Mouse (Mus musculus) frontal cortex, postnatal 10 days (tissue): Measurements from ENCODE around the gene Bag3.
A peak's percentile ranks its signal among the peaks of the same experiment; 100 is the strongest.
"Not testable (repeated sequence)": the region's sequence is repeated elsewhere in the genome, so short reads cannot be mapped to it uniquely, and the experiment has no call there.

ENCODE experiments used
- DNase-seq, 2 experiments: peaks; one replicate each; pipeline ENCODE4 v3.0.0; 2022; ENCODE audit warnings: low spot score in 2 of 2, mixed read lengths in 1 of 2

Gene Bag3

DNA sequence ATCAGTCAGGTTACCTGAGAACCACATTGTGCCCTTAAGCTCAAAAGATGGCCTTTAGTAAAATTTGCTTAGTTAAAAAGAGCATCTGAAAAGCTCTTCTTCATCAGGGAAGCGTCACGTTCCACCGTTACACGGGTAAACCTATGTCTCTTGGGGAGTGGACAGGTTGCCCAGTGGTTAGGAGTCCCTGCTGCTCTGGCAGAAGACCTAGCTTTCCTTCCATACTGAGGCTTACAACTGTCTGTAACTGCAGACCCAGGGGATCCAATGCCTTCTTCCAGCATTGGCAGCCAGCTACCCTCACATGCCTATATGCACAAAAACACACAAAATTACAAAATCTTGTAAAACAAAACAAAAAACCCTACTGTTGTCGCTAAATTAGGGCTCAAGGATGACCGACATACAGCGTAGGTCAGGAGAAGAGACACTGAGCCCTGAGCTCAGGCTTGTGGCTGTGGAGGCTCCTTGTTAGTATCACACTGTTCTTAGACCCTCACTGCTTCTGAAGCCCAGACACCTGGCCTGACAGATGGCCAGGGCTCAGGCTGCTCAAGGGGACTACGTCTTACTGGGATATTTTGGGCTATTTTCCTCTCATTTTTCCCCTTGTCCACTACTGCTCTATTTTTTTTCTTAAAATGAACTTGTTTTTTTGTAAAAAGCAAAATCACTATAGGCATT lies 44.3 kb downstream of the Bag3 start:
- DNase-seq = no peak

DNA sequence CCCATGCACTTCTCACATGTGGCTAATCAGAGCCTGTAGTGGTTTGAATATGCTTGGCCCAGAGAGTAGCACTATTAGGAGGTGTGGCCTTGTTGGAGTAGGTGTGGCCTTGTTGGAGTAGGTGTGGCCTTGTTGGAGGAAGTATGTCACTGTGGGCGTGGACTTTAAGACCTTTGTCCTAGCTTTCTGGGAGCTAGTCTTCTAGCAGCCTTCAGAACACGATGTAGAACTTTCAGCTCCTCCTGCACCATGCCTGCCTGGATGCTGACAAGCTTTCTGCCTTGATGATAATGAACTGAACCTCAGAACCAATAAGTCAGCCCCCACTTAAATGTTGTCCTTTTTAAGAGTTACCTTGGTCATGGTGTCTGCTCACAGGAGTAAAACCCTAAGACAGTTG lies 46.0 kb downstream of the Bag3 start:
- not testable (repeated sequence) for DNase-seq

DNA sequence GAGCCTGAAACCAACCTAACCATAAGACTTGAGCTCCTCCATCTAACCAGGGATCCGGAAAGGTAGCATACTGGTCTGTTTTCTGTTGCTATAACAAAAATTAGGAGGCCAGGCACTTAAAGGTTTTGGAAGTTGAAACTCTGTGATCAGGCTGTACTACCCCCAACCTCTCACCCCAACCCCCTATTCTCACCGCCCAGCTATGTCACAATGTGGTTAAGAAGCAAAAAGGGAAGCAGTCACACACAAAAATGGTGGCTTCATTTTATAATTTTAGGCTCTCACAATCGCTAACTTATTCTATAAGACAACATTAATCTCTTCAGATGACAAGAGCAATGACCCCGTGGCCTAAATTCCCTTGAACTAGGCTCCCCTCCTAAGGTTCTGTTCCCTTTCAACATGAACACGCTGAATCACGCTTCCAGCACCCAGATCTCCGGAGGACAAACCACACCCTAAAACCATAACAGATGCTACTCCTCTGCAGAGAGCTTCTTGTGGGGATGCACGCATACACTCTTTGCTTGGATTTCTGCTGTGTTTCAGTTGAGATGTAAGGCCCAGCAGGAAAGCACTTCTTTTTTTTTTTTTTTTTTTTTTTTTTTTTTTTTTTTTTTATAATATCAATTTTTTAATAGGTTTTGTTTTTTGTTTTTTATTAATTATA lies 46.7 kb downstream of the Bag3 start:
- DNase-seq = no peak

DNA sequence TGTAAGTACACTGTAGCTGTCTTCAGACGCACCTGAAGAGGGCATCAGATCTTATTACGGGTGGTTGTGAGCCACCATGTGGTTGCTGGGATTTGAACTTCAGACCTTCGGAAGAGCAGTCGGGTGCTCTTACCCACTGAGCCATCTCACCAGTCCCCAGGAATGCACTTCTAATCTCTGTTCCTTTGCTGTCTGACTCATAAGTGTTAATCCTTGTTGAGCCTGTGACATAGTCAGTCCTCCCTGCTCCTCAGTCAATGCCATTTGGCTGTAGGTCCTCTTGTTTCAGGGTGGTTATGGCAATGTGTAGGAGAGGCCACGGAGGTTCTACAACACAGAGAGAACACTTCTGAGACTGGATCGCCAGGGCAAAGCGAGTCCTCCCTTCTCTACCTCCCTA lies 47.2 kb downstream of the Bag3 start:
- not testable (repeated sequence) for DNase-seq

DNA sequence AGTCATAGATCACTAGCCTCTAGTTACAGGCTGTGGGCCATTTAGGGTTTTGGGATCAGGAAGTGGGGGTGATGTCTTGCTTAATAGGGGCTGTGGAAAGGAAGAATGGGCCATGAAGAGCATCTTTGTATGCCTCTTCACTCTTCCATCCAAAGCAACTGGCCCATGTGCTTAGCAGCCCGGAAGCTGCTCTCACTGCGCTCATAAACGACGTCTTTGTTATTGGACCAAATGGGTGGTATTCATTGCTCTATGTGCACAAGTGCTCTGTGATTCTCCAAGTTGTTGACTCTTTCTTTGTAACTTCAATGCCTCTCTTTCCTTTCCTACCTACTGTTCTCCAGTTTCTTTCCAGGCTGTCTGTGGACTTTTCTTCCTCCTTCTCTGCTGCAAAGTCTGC lies 48.6 kb downstream of the Bag3 start:
- no peak for DNase-seq

DNA sequence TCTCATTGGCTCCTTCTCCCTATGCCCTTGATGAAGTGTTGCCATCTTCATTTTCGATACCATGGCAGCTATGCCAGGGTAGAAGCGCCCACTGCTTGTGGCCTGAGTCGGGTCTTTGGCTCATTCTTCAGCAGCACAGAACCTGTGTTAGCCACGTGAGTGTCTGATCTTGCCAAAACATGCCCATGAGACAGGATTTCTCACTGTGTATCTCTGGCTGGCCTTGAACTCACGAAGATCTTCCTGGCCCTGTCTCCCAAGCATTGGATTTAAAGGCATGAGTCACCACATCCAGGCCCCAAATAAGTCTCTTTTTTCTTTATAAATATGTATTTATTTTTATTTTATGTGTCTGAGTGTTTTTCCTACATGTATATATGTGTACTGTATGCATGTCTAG lies 51.8 kb downstream of the Bag3 start:
- DNase-seq = no peak

DNA sequence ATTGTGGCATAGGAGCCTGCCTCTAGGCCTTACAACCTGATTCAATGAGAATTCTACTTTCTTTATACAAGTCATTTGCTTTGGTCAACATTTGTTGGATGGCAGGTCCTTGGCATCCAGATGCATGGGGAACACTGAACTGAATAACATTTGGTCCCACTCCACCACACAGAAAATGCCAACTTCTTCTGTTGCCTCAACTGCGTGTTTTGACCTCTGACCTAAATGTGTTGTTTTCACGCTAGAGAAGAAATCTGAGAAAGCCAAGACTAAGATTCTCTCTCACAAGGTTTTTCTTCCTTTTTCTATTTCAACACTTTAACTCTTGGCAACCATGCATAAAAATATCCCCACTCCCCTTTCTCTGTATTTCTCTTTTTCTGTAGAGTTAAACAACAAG lies 52.4 kb downstream of the Bag3 start:
- no peak for DNase-seq

DNA sequence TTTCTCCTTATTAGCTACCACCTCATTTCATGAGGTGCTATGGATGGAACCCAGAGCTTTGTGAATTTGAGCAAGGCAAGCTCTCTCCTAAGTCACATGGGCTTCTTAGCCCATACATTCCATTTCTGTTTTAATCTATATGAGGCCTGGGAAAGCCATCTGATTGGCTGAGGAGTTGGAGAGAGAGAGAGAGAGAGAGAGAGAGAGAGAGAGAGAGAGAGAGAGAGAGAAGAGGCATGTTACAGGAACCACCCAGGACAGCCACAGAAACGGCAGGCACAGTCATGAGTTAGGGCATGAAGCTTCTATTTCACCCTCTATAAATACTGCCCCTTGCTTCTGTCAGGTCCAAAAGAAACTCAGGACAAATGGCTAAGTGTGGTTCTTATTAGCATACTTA lies 54.2 kb downstream of the Bag3 start:
- DNase-seq = no peak

DNA sequence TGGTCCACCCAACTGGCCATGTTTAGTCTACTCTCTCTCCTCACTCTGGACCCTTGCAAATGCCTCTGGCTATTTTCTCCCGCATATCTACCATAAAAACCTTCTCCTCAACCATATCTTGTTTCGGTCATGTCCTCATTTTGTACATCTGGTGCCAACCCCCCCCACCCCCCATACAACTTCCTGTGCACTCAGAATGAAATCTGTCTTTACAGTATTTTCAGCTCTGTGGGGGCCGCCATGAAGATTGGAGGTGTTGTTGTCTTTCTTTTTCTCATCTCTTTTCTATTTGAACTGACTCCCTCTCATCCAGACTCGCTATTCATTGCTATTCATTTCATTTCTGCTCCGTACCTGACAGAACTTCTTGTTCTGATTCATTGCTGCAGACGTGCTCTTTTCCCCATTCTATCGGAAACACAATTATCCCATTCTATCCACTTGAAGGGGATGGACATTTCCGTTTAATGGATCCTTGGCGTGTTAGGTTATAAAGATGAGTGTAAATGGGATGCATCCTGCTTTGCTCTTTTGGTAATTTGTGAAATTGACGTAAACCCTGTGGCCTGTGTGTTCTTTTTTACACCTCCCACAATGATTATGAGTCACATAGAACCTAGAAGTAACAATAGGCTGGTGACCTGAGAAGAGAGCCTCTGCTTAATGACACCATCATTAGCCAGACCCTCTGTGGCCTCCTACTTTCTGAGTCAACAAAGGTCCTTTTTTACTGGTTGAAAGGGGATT lies 55.0 kb downstream of the Bag3 start:
- no peak for DNase-seq

DNA sequence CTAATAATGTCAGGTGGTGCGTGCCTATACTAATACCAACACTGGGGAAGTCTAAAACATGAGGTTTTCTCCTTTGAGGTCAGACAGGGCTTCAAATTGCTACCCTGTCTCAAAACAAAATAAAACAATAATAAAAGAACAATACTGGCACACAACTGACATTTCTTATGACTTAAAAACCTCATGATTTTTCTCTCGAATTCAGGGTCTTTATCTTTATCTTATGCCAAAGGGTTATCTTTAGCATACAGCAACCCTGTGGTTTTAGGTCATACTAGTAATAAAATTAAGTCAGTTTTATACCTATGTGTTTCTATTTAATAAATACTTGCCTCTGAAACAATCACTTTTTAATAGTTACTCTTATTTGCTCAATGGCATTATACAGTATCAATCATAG lies 56.0 kb downstream of the Bag3 start:
- DNase-seq = no peak

DNA sequence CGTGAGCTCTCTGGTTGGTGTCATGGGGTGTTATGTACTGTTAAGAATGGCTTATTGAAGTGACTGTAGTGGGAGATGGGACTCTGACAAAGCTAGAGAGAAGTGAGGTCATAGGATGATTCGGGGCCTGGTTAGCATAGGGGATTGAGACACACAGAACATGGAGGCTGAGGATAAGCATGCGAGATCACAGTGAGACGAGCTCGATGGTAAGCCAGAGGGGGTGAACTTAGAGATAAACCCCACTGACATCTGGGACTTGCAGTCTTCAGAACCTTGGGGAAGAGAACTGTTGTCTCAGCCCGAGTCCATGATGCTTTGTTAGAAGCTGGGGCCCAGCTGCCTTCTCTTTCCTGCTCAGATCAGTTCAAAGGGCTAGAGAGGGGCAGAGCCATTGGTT lies 56.9 kb downstream of the Bag3 start:
- no peak for DNase-seq

DNA sequence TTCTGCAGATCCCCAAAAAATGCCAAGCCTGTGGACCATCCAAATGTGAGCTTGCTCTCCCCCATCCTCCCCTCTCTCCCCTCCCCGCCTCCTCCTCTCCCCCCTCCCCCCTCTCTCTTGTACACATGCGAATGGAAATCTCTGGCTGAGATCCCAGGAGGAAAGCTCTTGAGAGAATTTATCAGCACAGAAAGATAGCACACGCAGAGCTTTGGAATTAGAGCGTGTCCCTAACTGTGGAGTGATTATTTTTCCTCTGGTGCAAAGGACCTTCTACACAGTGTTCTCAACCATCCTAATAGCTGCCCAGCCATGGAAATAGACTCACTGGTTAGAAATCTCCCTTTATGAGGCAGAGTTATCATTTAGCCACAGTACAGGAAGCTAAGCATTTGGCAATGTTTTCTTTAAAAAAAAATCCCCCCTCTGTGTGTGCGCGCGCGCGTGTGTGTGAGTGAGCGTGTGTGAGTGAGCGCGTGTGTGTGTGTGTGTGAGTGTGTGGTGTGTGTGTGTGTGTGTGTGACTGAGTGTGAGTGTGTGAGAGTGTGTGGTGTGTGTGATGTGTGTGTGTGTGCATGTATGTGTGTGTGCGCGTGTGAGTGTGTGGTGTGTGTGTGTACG lies 58.6 kb downstream of the Bag3 start:
- DNase-seq = no peak

DNA sequence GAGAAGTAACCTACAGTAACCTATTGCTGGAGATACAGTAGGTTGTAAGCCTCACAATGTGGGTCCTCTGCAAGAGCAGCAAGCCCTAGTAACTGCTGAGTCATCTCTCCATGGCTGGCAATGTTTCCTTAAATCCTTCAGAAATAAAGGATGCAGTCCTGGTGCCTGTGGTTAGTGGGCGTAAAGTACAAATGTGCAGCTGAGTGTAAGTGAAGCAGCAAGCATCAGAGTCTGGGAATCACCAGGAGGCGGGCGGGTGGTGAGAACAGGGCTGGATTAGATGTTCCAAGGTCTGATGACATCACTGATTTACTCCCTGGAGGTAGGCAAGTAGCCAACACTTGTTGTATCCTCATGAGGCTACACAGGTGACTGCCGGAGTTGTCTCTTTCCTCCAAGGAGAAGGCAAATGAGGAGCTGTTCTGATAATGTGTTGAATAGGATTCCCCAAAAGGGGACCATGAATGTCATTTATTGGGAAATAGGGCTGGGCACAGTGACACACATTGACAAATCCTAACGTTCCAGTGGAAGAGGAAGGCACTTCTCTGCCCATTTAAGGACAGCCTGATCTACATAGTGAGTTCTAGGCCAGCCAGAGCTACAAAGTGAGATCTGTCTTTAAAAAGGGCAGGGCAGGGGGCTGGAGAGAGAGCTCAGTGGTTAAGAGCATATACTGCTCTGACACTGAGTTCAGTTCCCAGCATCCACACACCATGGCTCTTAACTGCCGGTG lies 60.0 kb downstream of the Bag3 start:
- peak; percentile 25 to 68 for DNase-seq

DNA sequence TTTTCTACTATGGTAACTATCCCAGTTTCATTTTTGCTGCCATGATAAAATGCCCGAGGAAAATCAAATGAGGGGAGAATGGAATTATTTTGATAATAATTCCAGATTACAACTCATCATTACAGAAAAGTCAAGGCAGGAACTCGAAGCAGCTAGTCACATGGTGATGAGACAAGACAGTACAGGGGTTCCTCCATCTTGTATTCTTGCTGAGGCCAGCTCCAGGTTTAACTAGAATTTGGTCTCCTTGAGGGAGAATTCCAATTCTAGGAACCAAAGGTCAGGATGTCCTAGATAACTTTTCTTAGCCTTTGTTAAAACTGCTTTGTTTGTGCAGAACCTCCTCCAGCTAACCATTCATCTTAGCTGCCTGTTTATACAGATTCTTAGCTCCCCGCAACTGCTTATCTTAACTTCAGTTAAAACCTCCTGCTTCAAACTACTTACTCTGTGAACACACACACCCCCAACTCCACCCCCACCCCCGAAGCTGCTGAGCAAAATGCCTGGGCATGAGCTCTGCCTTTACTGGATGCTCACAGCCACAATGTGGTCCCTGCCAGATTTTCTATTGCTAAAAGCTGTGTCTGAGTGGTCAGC lies 64.0 kb downstream of the Bag3 start:
- no peak for DNase-seq

DNA sequence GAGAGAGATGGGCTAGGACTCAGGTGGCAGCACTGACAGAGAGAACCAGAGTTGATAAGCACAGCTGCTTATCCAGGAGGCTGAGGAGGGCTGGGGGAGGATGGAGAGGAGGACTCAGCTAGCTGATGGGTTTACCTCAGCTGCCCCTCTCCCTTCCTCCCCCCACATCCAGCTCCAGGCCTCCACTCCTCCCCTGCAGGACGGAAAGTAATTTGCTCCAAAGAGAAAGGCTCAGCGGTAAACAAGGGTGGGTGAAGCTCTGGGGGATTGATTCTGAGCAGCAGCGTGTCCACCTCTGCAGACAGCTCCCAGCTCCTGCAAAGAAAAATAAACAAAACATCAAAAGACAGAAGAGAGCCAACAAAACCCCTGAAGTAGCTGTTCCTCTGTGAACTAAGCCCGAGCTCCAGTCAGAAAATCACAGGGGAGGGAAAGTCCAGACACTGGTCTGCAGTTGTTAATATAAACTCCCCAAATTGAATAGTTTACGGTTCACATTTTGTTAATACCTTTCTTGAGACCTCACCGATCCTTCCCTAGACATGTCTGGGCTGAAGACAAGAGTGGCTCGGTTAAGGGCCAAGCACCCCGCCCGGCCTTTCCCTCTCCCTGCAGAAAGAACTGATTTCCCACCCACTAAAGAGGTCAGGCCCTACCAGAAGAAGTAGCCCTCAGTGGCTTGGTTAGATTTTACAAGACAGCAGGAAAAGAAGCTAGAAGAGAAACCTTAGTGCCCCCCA lies 68.1 kb downstream of the Bag3 start:
- peak in 1 of 2 experiments; percentile 52 for DNase-seq

DNA sequence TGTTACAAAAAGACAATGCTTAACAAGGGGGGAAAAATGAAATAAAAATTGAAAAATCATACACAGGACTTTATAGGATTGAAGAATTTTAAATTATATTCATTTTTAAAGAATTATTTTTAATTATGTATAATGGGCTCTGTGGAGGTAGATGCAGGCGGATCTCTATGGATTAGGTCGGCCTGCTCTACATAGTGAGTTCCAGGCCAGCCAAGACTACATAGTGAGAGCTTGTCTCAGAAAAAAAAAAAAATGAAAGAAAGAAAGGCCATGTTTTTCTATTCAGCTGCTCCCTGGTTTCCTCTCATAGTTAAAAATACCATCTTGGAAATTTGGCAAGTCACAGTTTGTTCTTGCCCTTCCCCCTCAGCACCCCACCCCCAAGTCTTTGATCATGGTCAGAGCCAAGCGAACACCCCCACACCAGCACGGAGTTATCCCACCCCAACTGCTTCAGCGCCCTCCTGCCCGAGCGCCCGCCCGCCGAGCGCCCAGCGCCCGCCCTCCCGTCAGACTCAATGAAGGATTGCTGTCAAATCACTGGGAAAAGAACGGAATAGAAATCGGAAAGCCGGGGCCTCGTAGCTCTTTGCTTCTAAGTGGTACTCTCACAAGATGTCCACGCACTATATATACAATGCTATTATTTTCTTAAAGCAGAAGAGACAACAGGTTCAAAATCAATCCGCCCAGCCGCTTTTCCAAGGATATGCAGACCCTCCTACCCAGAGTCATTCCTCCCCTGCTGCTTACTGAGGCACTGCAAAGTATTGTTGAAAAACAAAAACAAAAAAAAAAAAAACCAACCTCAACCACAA lies 68.9 kb downstream of the Bag3 start:
- DNase-seq = peak; percentile 36 to 41

DNA sequence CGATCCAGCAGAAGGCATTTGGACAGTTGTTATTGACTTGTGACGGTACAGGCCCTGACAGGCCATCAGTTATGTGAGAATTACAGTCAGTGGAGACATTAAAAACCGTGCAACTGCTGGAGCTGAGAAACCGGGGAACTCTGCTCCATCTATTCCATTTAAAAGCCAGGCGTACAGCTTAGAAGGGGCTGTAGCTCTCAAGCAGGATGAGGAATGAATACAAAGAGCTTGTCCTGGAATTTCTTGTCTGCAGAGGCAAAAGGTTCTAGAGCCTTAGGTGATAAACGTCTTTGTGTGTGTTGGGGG lies 69.5 kb downstream of the Bag3 start:
- DNase-seq = no peak

DNA sequence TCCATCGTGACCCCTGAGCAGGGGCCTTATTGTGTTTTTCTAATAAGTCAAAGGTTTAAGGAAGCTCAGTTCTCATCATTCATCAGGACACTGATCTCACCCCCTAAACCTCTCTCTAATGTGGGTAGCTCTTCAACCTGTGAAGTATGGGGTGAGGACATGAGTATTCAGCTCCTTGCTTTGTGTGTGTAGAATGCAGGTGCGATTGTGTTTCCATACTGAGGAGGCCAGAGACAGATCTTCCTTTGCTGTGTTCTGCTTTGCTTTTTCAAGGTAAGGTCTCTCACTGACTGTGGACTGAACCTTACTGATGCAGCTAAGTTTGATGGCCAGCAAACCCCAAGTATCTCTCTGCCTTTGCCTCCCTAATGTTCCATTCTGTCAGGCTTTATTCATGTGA lies 72.9 kb downstream of the Bag3 start:
- no peak for DNase-seq
